Mouse (Mus musculus): ENCODE measurements around the gene Ankrd61. TPM values are rescaled to one million over a fixed set of nuclear protein-coding genes. Genes with fewer than 3 reads are reported as not detected.

The Ankrd61 gene
- polyA plus RNA-seq (2016; fragmentation: Nextera tagmentation; extraction: Ambion mirVana) = 0.32 and 0.37 TPM in 2 replicates

GRCm38 (mm10) chr5:143897635-143898330, at the start of gene Ankrd61:
Gene Ankrd61 (minus strand): TSS chr5:143897685.
- WGBS = 87% methylated on average over 14 of the region's 14 CpGs
- H3K9me3 ChIP-seq = no peaks in the 10 kb centered on the region
- no peak for DNase-seq (ENCODE audit: low spot score)
- no peaks in the 10 kb centered on the region for H3K27me3 ChIP-seq (ENCODE audit: insufficient read depth, poor library complexity, severe bottlenecking)
- H3K4me1 ChIP-seq (replicated peaks) = no peaks in the 10 kb centered on the region
- no peak within 1 kb of the TSS for H3K4me3 ChIP-seq
- peaks cover 85% of the 10 kb centered on the region for H3K36me3 ChIP-seq
- H3K27ac ChIP-seq = no peak within 1 kb of the TSS

- DNase-seq (ENCODE audit: low spot score) = no peak
- Histone ChIP-seq H3K4me3 (no peak overlapping the region), H3K4me1 (replicated peaks) (peaks cover 3% of the 10 kb centered on the region; the same call in 1 of the 2 replicates), H3K27me3 (ENCODE audit: insufficient read depth, poor library complexity, severe bottlenecking) (no peaks in the 10 kb centered on the region), H3K27ac (no peak overlapping the region), H3K9me3 (0 out of 2 replicates have a peak, but pooled peaks cover 5% of the 10 kb centered on the region), H3K36me3 (no peaks in the 10 kb centered on the region)
- WGBS = 89% methylated on average over 14 of the region's 14 CpGs
Measured at GRCm38 (mm10) chr5:143943231-143944125, 46.0 kb upstream of the Ankrd61 start.

- H3K4me1 ChIP-seq (replicated peaks) = peaks cover 3% of the 10 kb centered on the region; the same call in 1 of the 2 replicates
Measured at GRCm38 (mm10) chr5:143941588-143941987, 44.1 kb upstream of the Ankrd61 start.

GRCm38 (mm10) chr5:143936156-143936555, 38.7 kb upstream of the Ankrd61 start:
- no peak overlapping the region for H3K4me3 ChIP-seq
- no peaks in the 10 kb centered on the region for H3K27me3 ChIP-seq (ENCODE audit: insufficient read depth, poor library complexity, severe bottlenecking)
- no peak for DNase-seq (ENCODE audit: low spot score)
- 90% methylated on average over 9 of the region's 9 CpGs for WGBS
- H3K4me1 ChIP-seq (replicated peaks) = peaks cover 11% of the 10 kb centered on the region
- H3K27ac ChIP-seq = no peak overlapping the region
- H3K36me3 ChIP-seq = peaks cover 14% of the 10 kb centered on the region
- 0 out of 2 replicates have a peak, but pooled peaks cover 5% of the 10 kb centered on the region for H3K9me3 ChIP-seq

More at GRCm38 (mm10) chr5:143941588-143941987, 44.1 kb upstream of the Ankrd61 start:
- 0 out of 2 replicates have a peak, but pooled peaks cover 5% of the 10 kb centered on the region for H3K9me3 ChIP-seq
- no peak for DNase-seq (ENCODE audit: low spot score)
- H3K4me3 ChIP-seq = no peak overlapping the region
- no peaks in the 10 kb centered on the region for H3K27me3 ChIP-seq (ENCODE audit: insufficient read depth, poor library complexity, severe bottlenecking)
- H3K27ac ChIP-seq = no peak overlapping the region
- H3K36me3 ChIP-seq = no peaks in the 10 kb centered on the region
- WGBS = 21% methylated on average over 10 of the region's 10 CpGs

GRCm38 (mm10) chr5:143933875-143934274, 36.4 kb upstream of the Ankrd61 start:
- peaks cover 37% of the 10 kb centered on the region for H3K36me3 ChIP-seq
- no peak for DNase-seq (ENCODE audit: low spot score)
- H3K4me1 ChIP-seq (replicated peaks) = peaks cover 11% of the 10 kb centered on the region
- no peaks in the 10 kb centered on the region for H3K27me3 ChIP-seq (ENCODE audit: insufficient read depth, poor library complexity, severe bottlenecking)
- no peak overlapping the region for H3K27ac ChIP-seq
- no peak overlapping the region for H3K4me3 ChIP-seq
- WGBS = 88% methylated on average over 1 of the region's 1 CpGs
- H3K9me3 ChIP-seq = no peaks in the 10 kb centered on the region

- no peaks in the 10 kb centered on the region for H3K27me3 ChIP-seq (ENCODE audit: insufficient read depth, poor library complexity, severe bottlenecking)
- whole genome bisulfite sequencing = 88% methylated on average over 11 of the region's 11 CpGs
- H3K9me3 ChIP-seq = no peaks in the 10 kb centered on the region
- H3K27ac ChIP-seq = no peak overlapping the region
- DNase-seq (ENCODE audit: low spot score) = no peak
- no peak overlapping the region for H3K4me3 ChIP-seq
- H3K4me1 ChIP-seq (replicated peaks) = peaks cover 11% of the 10 kb centered on the region
- H3K36me3 ChIP-seq = peaks cover 41% of the 10 kb centered on the region
Measured at GRCm38 (mm10) chr5:143933414-143933813, 35.9 kb upstream of the Ankrd61 start.

- peaks cover 11% of the 10 kb centered on the region for H3K4me1 ChIP-seq (replicated peaks)
- WGBS = 18% methylated on average over 8 of the region's 8 CpGs
- H3K36me3 ChIP-seq = peaks cover 47% of the 10 kb centered on the region
- DNase-seq (ENCODE audit: low spot score) = peak; percentile 8
- H3K4me3 ChIP-seq = peak within 1 kb of the TSS; percentile 20; the same call in 1 of the 2 replicates
- no peaks in the 10 kb centered on the region for H3K27me3 ChIP-seq (ENCODE audit: insufficient read depth, poor library complexity, severe bottlenecking)
- H3K27ac ChIP-seq = no peak within 1 kb of the TSS
- H3K9me3 ChIP-seq = no peaks in the 10 kb centered on the region
Measured at GRCm38 (mm10) chr5:143932831-143933230, 35.3 kb upstream of the Ankrd61 start, which contains the start of gene Rsph10b. Gene Rsph10b (plus strand): TSS chr5:143933035.

- Histone ChIP-seq H3K4me3 (no peak overlapping the region), H3K36me3 (peaks cover 55% of the 10 kb centered on the region), H3K27ac (no peak overlapping the region), H3K4me1 (replicated peaks) (peaks cover 11% of the 10 kb centered on the region), H3K27me3 (ENCODE audit: insufficient read depth, poor library complexity, severe bottlenecking) (no peaks in the 10 kb centered on the region), H3K9me3 (no peaks in the 10 kb centered on the region)
- no peak for DNase-seq (ENCODE audit: low spot score)
- WGBS = 91% methylated on average over 6 of the region's 6 CpGs
Measured at GRCm38 (mm10) chr5:143931863-143932580, 34.5 kb upstream of the Ankrd61 start.

- Histone ChIP-seq H3K9me3 (no peaks in the 10 kb centered on the region), H3K27me3 (ENCODE audit: insufficient read depth, poor library complexity, severe bottlenecking) (no peaks in the 10 kb centered on the region), H3K4me1 (replicated peaks) (peaks cover 11% of the 10 kb centered on the region), H3K36me3 (peaks cover 69% of the 10 kb centered on the region), H3K27ac (no peak overlapping the region), H3K4me3 (no peak overlapping the region)
- DNase-seq (ENCODE audit: low spot score) = no peak
- WGBS = 94% methylated on average over 12 of the region's 12 CpGs
Measured at GRCm38 (mm10) chr5:143930656-143931055, 33.2 kb upstream of the Ankrd61 start.

GRCm38 (mm10) chr5:143929291-143929690, 31.8 kb upstream of the Ankrd61 start:
- Histone ChIP-seq H3K4me1 (replicated peaks) (peaks cover 11% of the 10 kb centered on the region), H3K36me3 (peaks cover 83% of the 10 kb centered on the region), H3K9me3 (no peaks in the 10 kb centered on the region), H3K27me3 (ENCODE audit: insufficient read depth, poor library complexity, severe bottlenecking) (no peaks in the 10 kb centered on the region), H3K4me3 (no peak overlapping the region), H3K27ac (no peak overlapping the region)
- 91% methylated on average over 4 of the region's 4 CpGs for WGBS
- no peak for DNase-seq (ENCODE audit: low spot score)

GRCm38 (mm10) chr5:143927875-143928274, 30.4 kb upstream of the Ankrd61 start, which contains the start of gene Gm42421:
Gene Gm42421 (plus strand): TSS chr5:143928175.
- H3K9me3 ChIP-seq = no peaks in the 10 kb centered on the region
- peaks cover 94% of the 10 kb centered on the region for H3K36me3 ChIP-seq
- DNase-seq (ENCODE audit: low spot score) = no peak
- H3K27ac ChIP-seq = no peak within 1 kb of the TSS
- WGBS = 95% methylated on average over 8 of the region's 8 CpGs
- H3K4me1 ChIP-seq (replicated peaks) = peaks cover 7% of the 10 kb centered on the region
- H3K4me3 ChIP-seq = no peak within 1 kb of the TSS
- H3K27me3 ChIP-seq (ENCODE audit: insufficient read depth, poor library complexity, severe bottlenecking) = no peaks in the 10 kb centered on the region

GRCm38 (mm10) chr5:143924781-143925452, 27.4 kb upstream of the Ankrd61 start:
- Histone ChIP-seq H3K9me3 (no peaks in the 10 kb centered on the region), H3K27ac (no peak overlapping the region), H3K36me3 (peaks cover 99% of the 10 kb centered on the region), H3K4me3 (no peak overlapping the region), H3K4me1 (replicated peaks) (no peaks in the 10 kb centered on the region), H3K27me3 (ENCODE audit: insufficient read depth, poor library complexity, severe bottlenecking) (no peaks in the 10 kb centered on the region)
- DNase-seq (ENCODE audit: low spot score) = no peak
- WGBS = 90% methylated on average over 6 of the region's 6 CpGs

Data from hindbrain, embryonic 10.5 days (tissue).